12 mouse cellular contexts compared by ENCODE assay signal in genomic region chr9:118952180-118952579, GRCm38 (mm10). TPM values are rescaled to one million over a fixed set of nuclear protein-coding genes. Genes with fewer than 3 reads are reported as not detected.
DNase-seq lines count a peak whose midpoint lies in the region; ATAC-seq and TF ChIP-seq lines count a peak whose summit lies in the region.
"Had no signal": no experiment of that assay in that cellular context is flagged by ENCODE, and none has a peak within 500 bp of the region (broad histone marks: within the 10 kb centered on the region; RNA-seq: fewer than 3 reads in every experiment).

No protein-coding gene starts in this region.

- ATAC-seq in forebrain, embryonic 12.5 days (ENCODE audit: low FRiP score): no peak

- no peak overlapping the region for H3K4me3 ChIP-seq in left cerebral cortex, adult 2 months
- H3K4me3 ChIP-seq in forebrain, embryonic 12.5 days (replicated peaks): no peak overlapping the region
- H3K4me3 ChIP-seq: hindbrain, embryonic 13.5 days had no signal

- no peaks in the 10 kb centered on the region for H3K27me3 ChIP-seq in forebrain, embryonic 12.5 days
- H3K27me3 ChIP-seq: hindbrain, embryonic 13.5 days had no signal

- no peaks in the 10 kb centered on the region for H3K36me3 ChIP-seq in forebrain, embryonic 12.5 days (replicated peaks)
- H3K36me3 ChIP-seq: G1E had no signal

- H3K9me3 ChIP-seq in forebrain, embryonic 12.5 days: no peaks in the 10 kb centered on the region
- H3K9me3 ChIP-seq: hindbrain, embryonic 13.5 days had no signal

- TF ChIP-seq CTCF in left cerebral cortex, adult 2 months (IDR thresholded peaks at IDR 0.05): no peak

- H3K27ac ChIP-seq in left cerebral cortex, adult 2 months: peak overlapping the region; percentile 84
- H3K27ac ChIP-seq in forebrain, embryonic 12.5 days: no peak overlapping the region
- H3K27ac ChIP-seq: hindbrain, embryonic 13.5 days had no signal

- H3K9ac ChIP-seq in forebrain, embryonic 12.5 days: no peak overlapping the region
- H3K9ac ChIP-seq: hindbrain, embryonic 13.5 days had no signal

- no peaks in the 10 kb centered on the region for H3K4me1 ChIP-seq in forebrain, embryonic 12.5 days
- H3K4me1 ChIP-seq: hindbrain, embryonic 13.5 days had no signal

- WGBS in forebrain, embryonic 12.5 days: 92% methylated on average over 16 of the region's 16 CpGs

- DNase-seq in adrenal gland, postnatal 14 days: peak; percentile 61
- no peak for DNase-seq in adrenal gland, postnatal 4 days (ENCODE audit: low spot score in 2 of 2)
- DNase-seq in left cerebral cortex, adult 2 months (ENCODE audit: extremely low spot score in 1 of 2, low spot score in 2 of 2): no peak
- DNase-seq in left cerebral cortex, postnatal 14 days (ENCODE audit: low spot score in 2 of 2): no peak
- DNase-seq in heart, postnatal 25 days (ENCODE audit: low spot score): peak; percentile 46
- peak; percentile 90 for DNase-seq in lung, postnatal 36 days
- no peak for DNase-seq in thymus, postnatal 25 days
- DNase-seq: right cerebral cortex, adult 18-20 months had no signal

- H3K4me2 ChIP-seq in forebrain, embryonic 12.5 days: no peak overlapping the region
- H3K4me2 ChIP-seq: hindbrain, embryonic 13.5 days; midbrain, embryonic 11.5 days had no signal

- intact Hi-C loops in left cerebral cortex, adult 2 months (cut with DNase I): loop anchor here (2.0 kb wide), 1 partner anchor 25 kb away; the partner anchor contains the start of gene Ctdspl
- intact Hi-C loops in left cerebral cortex, postnatal 14 days (cut with DNase I): no loop called here
- intact Hi-C loops in heart, postnatal 25 days (cut with DNase I): no loop called here

RNA-seq across cellular contexts. Expression of gene Ctdspl, which starts 25.9 kb away (rescaled TPM):
- total RNA-seq in adrenal gland, postnatal 14 days (2021): 28.6 and 32.0 TPM in 2 replicates
- 10 to 100 TPM; 32.5 to 37.4 TPM for total RNA-seq in adrenal gland, postnatal 4 days (2021)
- 10 to 100 TPM; 33.9 to 37.5 TPM for total RNA-seq in left cerebral cortex, adult 2 months (2021)
- total RNA-seq in left cerebral cortex, postnatal 14 days (2021): 10 to 100 TPM; 31.5 to 36.6 TPM
- total RNA-seq in heart, postnatal 25 days (2021): 10 to 100 TPM; 10.1 to 12.7 TPM
- 9.0 and 9.6 TPM in 2 replicates for polyA plus RNA-seq in forebrain, embryonic 12.5 days (2016; fragmentation: Nextera tagmentation; extraction: Ambion mirVana)
- polyA plus RNA-seq: G1E had no signal

Comparison
In these comparisons a context has a peak if more than half of its experiments do, and no peak if none do; other contexts are left out.
1. DNase-seq: peak in adrenal gland, postnatal 14 days (single experiment), heart, postnatal 25 days (single experiment) and lung, postnatal 36 days (single experiment); none in adrenal gland, postnatal 4 days (0 of 2), left cerebral cortex, adult 2 months (0 of 2), left cerebral cortex, postnatal 14 days (0 of 2) and thymus, postnatal 25 days (single experiment).